Mouse (Mus musculus) midbrain, embryonic 12.5 days (tissue): Measurements from ENCODE around the gene Tmem199. TPM values are rescaled to one million over a fixed set of nuclear protein-coding genes. Genes with fewer than 3 reads are reported as not detected.
"Not testable (repeated sequence)": the region's sequence is repeated elsewhere in the genome, so short reads cannot be mapped to it uniquely, and the experiment has no call there.

Experiments
- ATAC-seq: fragments of 200-750 bp; cut with Nextera tagmentation; 2 replicates; pipeline ENCODE4 v1.8.0; 2017; ENCODE audit warnings: low read depth, moderate TSS enrichment, moderate library complexity; ENCODE audit not compliant: low FRiP score
- H3K27ac ChIP-seq: fragments of 300-500 bp; sonication (generic); replicated peaks from 2 replicates; pipeline ENCODE4 v1.5.1; 2016; ENCODE audit warnings: mild to moderate bottlenecking
- H3K27me3 ChIP-seq: fragments of 300-500 bp; sonication (generic); 2 replicates; pipeline ENCODE4 v1.6.1; 2016; ENCODE audit warnings: mild to moderate bottlenecking
- H3K36me3 ChIP-seq: fragments of 300-500 bp; sonication (generic); 2 replicates; pipeline ENCODE4 v1.6.1; 2016
- H3K4me1 ChIP-seq: fragments of 300-500 bp; sonication (generic); 2 replicates; pipeline ENCODE4 v1.6.1; 2016
- H3K4me2 ChIP-seq: fragments of 300-500 bp; sonication (generic); replicated peaks from 2 replicates; pipeline ENCODE4 v1.6.1; 2016; ENCODE audit warnings: mild to moderate bottlenecking, moderate library complexity
- H3K4me3 ChIP-seq: fragments of 300-500 bp; sonication (generic); 2 replicates; pipeline ENCODE4 v1.5.1; 2016; ENCODE audit warnings: mild to moderate bottlenecking
- H3K9ac ChIP-seq: fragments of 300-500 bp; sonication (generic); replicated peaks from 2 replicates; pipeline ENCODE4 v1.6.1; 2016; ENCODE audit warnings: mild to moderate bottlenecking, moderate library complexity
- H3K9me3 ChIP-seq: fragments of 300-500 bp; sonication (generic); 2 replicates; pipeline ENCODE4 v1.6.1; 2016; ENCODE audit warnings: mild to moderate bottlenecking
- WGBS: fragments of 180-500 bp; shearing (Covaris S2); methylation state at CpG from one replicate; pipeline ENCODE4 v1.1.7; 2016; 5-methylcytosine and 5-hydroxymethylcytosine counted together
- polyA plus RNA-seq: library from polyadenylated mRNA; unstranded; fragments of >200 nt; fragmentation: Nextera tagmentation; extraction: Ambion mirVana; gene quantifications from 2 replicates; pipeline ENCODE4 v1.2.1, GENCODE M21; 2016

Gene Tmem199
- polyA plus RNA-seq, 1 experiment from 2014 or later = 88.5 TPM

GRCm38 (mm10) chr11:78540358-78540757, 28.4 kb upstream of the Tmem199 start:
- Histone ChIP-seq H3K27me3 (no peaks in the 10 kb centered on the region), H3K4me2 (no peak overlapping the region), H3K9me3 (no peaks in the 10 kb centered on the region), H3K27ac (no peak overlapping the region), H3K9ac (no peak overlapping the region), H3K36me3 (peaks cover 54% of the 10 kb centered on the region), H3K4me3 (no peak overlapping the region), H3K4me1 (peaks cover 16% of the 10 kb centered on the region)
- 84% methylated on average over 3 of the region's 3 CpGs for WGBS
- ATAC-seq = no peak

- Histone ChIP-seq H3K27ac (peak overlapping the region; percentile 85), H3K4me3 (peak overlapping the region; percentile 79), H3K27me3 (no peaks in the 10 kb centered on the region), H3K36me3 (peaks cover 30% of the 10 kb centered on the region), H3K9me3 (no peaks in the 10 kb centered on the region), H3K4me1 (peaks cover 27% of the 10 kb centered on the region), H3K9ac (peak overlapping the region; percentile 80), H3K4me2 (peak overlapping the region; percentile 89)
- ATAC-seq = peak; percentile 1; the same call in 1 of the 2 replicates
- WGBS = 4% methylated on average over 14 of the region's 14 CpGs
Observed at GRCm38 (mm10) chr11:78536690-78537084, 24.7 kb upstream of the Tmem199 start.

GRCm38 (mm10) chr11:78536080-78536689, 24.2 kb upstream of the Tmem199 start, which contains the start of the genes Tnfaip1 and Ift20:
TSS of gene Tnfaip1 (minus strand) at chr11:78536332.
TSS of gene Ift20 (plus strand) at chr11:78536361.
- Histone ChIP-seq H3K27me3 (no peaks in the 10 kb centered on the region), H3K4me2 (peak within 1 kb of the TSS; percentile 89), H3K9me3 (no peaks in the 10 kb centered on the region), H3K4me1 (peaks cover 27% of the 10 kb centered on the region), H3K9ac (peak within 1 kb of the TSS; percentile 80), H3K36me3 (peaks cover 29% of the 10 kb centered on the region), H3K27ac (peak within 1 kb of the TSS; percentile 89), H3K4me3 (peak within 1 kb of the TSS; percentile 79)
- under 1% methylated on average over 52 of the region's 52 CpGs for WGBS
- peak; percentile 98 for ATAC-seq

GRCm38 (mm10) chr11:78535376-78536079, 23.6 kb upstream of the Tmem199 start:
- Histone ChIP-seq H3K27ac (peak overlapping the region; percentile 89), H3K9me3 (no peaks in the 10 kb centered on the region), H3K4me2 (peak overlapping the region; percentile 89), H3K27me3 (no peaks in the 10 kb centered on the region), H3K4me3 (peak overlapping the region; percentile 79), H3K36me3 (peaks cover 25% of the 10 kb centered on the region), H3K4me1 (peaks cover 27% of the 10 kb centered on the region), H3K9ac (peak overlapping the region; percentile 74)
- ATAC-seq = peak; percentile 31
- 1% methylated on average over 23 of the region's 23 CpGs for WGBS

GRCm38 (mm10) chr11:78534516-78534915, 22.5 kb upstream of the Tmem199 start:
- no peak overlapping the region for H3K27ac ChIP-seq
- no peaks in the 10 kb centered on the region for H3K27me3 ChIP-seq
- peaks cover 27% of the 10 kb centered on the region for H3K4me1 ChIP-seq
- peak overlapping the region; percentile 89 for H3K4me2 ChIP-seq
- 0 out of 2 replicates have a peak overlapping the region, but pooled peaks have one; percentile 79 for H3K4me3 ChIP-seq
- H3K36me3 ChIP-seq = peaks cover 25% of the 10 kb centered on the region
- no peak overlapping the region for H3K9ac ChIP-seq
- ATAC-seq = no peak
- H3K9me3 ChIP-seq = no peaks in the 10 kb centered on the region
- WGBS = 93% methylated on average over 4 of the region's 4 CpGs

GRCm38 (mm10) chr11:78531515-78531914, 19.5 kb upstream of the Tmem199 start:
- not testable (repeated sequence) for ATAC-seq, H3K9ac ChIP-seq, H3K27ac ChIP-seq, H3K4me3 ChIP-seq, H3K4me2 ChIP-seq, H3K27me3 ChIP-seq, H3K9me3 ChIP-seq
- Histone ChIP-seq H3K4me1 (peaks cover 12% of the 10 kb centered on the region), H3K36me3 (peaks cover 43% of the 10 kb centered on the region)
- 96% methylated on average over 10 of the region's 10 CpGs for WGBS

GRCm38 (mm10) chr11:78531046-78531445, 19.1 kb upstream of the Tmem199 start:
- H3K9ac ChIP-seq = no peak overlapping the region
- 82% methylated on average over 6 of the region's 6 CpGs for WGBS
- no peak overlapping the region for H3K4me3 ChIP-seq
- H3K27ac ChIP-seq = no peak overlapping the region
- H3K9me3 ChIP-seq = no peaks in the 10 kb centered on the region
- no peak for ATAC-seq
- peaks cover 12% of the 10 kb centered on the region for H3K4me1 ChIP-seq
- H3K27me3 ChIP-seq = no peaks in the 10 kb centered on the region
- peaks cover 47% of the 10 kb centered on the region for H3K36me3 ChIP-seq
- H3K4me2 ChIP-seq = no peak overlapping the region

- H3K9me3 ChIP-seq = no peaks in the 10 kb centered on the region
- H3K36me3 ChIP-seq = peaks cover 58% of the 10 kb centered on the region
- H3K27me3 ChIP-seq = no peaks in the 10 kb centered on the region
- H3K9ac ChIP-seq = no peak overlapping the region
- peaks cover 7% of the 10 kb centered on the region for H3K4me1 ChIP-seq
- no peak overlapping the region for H3K4me2 ChIP-seq
- H3K4me3 ChIP-seq = no peak overlapping the region
- H3K27ac ChIP-seq = no peak overlapping the region
- WGBS = 92% methylated on average over 12 of the region's 12 CpGs
- ATAC-seq = no peak
Observed at GRCm38 (mm10) chr11:78530001-78530400, 18.0 kb upstream of the Tmem199 start.

GRCm38 (mm10) chr11:78528714-78529113, 16.7 kb upstream of the Tmem199 start:
- Histone ChIP-seq H3K27ac (no peak overlapping the region), H3K27me3 (no peaks in the 10 kb centered on the region), H3K36me3 (peaks cover 70% of the 10 kb centered on the region), H3K4me3 (no peak overlapping the region), H3K9ac (no peak overlapping the region), H3K4me2 (no peak overlapping the region), H3K9me3 (no peaks in the 10 kb centered on the region), H3K4me1 (no peaks in the 10 kb centered on the region)
- ATAC-seq = no peak
- WGBS = 80% methylated on average over 9 of the region's 9 CpGs

- H3K9me3 ChIP-seq = no peaks in the 10 kb centered on the region
- H3K4me2 ChIP-seq = no peak overlapping the region
- no peak overlapping the region for H3K4me3 ChIP-seq
- no peak overlapping the region for H3K27ac ChIP-seq
- no peak for ATAC-seq
- no peaks in the 10 kb centered on the region for H3K4me1 ChIP-seq
- H3K9ac ChIP-seq = no peak overlapping the region
- peaks cover 96% of the 10 kb centered on the region for H3K36me3 ChIP-seq
- H3K27me3 ChIP-seq = no peaks in the 10 kb centered on the region
- 92% methylated on average over 2 of the region's 2 CpGs for WGBS
Observed at GRCm38 (mm10) chr11:78524838-78525237, 12.9 kb upstream of the Tmem199 start.

- no peak for ATAC-seq
- no peak overlapping the region for H3K27ac ChIP-seq
- H3K4me3 ChIP-seq = no peak overlapping the region
Observed at GRCm38 (mm10) chr11:78523241-78523955, 11.4 kb upstream of the Tmem199 start.

GRCm38 (mm10) chr11:78522481-78522997, 10.6 kb upstream of the Tmem199 start:
- Histone ChIP-seq H3K4me1 (no peaks in the 10 kb centered on the region), H3K27me3 (no peaks in the 10 kb centered on the region), H3K4me2 (no peak overlapping the region), H3K36me3 (peaks cover 96% of the 10 kb centered on the region), H3K9me3 (no peaks in the 10 kb centered on the region), H3K27ac (no peak overlapping the region), H3K9ac (no peak overlapping the region), H3K4me3 (no peak overlapping the region)
- no peak for ATAC-seq
- WGBS = 88% methylated on average over 1 of the region's 1 CpGs

More at GRCm38 (mm10) chr11:78523241-78523955, 11.4 kb upstream of the Tmem199 start:
- Histone ChIP-seq H3K4me2 (no peak overlapping the region), H3K9ac (no peak overlapping the region), H3K4me1 (no peaks in the 10 kb centered on the region), H3K36me3 (peaks cover 96% of the 10 kb centered on the region), H3K9me3 (no peaks in the 10 kb centered on the region), H3K27me3 (no peaks in the 10 kb centered on the region)
- WGBS = 78% methylated on average over 9 of the region's 9 CpGs
